Mouse (Mus musculus): ENCODE measurements at regions not wholly inside any gene's neighbourhood (a gene's known extent, or its start where the extent isn't known, plus 50 kb on each side); places are given as distances from the start of the nearest gene placed in this dataset.

DNA sequence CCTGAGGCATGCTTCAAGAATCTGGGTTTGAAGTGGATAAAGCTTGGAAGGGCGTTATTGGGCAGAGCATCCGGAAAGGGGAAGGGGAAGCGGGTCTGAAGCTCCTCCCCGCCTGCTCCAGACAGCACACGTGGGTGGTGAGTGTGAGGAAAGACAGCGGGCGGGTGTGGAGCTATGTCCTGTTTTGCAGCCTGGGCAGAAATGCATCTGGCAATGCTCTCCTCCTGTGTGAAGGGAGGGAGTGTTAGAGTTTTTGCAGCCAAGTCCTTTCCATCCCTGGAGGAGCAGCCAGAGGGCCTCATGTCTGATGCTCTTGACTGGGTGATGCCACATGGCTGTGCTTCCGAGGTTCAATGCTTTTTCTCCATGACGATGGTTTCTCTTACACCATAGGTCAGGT is 73.4 kb upstream of the Fndc3a start:
- DNase-seq (ENCODE audit: low spot score in 2 of 2), result peak in 1 of 2 experiments; percentile 61

DNA sequence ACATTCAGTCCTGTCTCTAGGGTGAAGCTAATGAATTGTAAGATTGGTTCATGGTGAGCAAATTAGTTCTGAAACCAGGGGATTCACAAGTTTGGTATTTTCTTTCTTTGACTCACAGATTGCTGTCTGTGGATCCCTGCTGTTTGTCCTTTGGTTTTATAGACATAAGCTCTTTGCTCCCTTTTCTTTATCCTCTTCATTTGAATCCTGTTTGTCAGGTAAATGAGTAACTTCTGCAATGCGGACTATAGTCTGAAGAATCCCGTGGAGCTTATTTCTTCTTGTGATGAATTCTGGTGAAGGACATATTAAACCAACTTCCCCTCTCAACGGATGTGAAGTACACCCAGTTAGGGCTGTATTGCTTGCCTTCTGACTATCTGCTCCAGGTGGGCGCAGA is 69.6 kb upstream of the Fndc3a start:
- DNase-seq (ENCODE audit: low spot score in 2 of 2), result no peak

DNA sequence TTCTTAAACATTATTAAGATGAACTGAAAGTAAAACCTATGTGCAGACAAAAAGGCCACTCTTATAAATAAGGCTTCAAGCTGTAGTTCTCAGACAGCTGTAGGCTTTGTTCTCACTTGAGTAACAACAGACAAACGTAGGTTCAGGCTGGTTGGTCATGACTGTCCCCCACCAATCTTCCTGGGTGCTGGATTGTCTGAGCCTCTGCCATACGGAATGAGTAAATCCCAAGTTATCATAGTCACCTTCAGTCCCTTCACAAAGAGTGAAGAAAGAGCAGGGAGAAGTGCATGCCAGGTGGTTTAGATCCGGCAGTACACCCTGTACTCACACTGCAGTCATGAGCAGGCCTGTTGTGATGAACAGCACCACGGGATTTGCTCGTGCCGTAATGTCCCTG is 69.0 kb upstream of the Fndc3a start:
- no peak for DNase-seq (ENCODE audit: low spot score in 2 of 2)

DNA sequence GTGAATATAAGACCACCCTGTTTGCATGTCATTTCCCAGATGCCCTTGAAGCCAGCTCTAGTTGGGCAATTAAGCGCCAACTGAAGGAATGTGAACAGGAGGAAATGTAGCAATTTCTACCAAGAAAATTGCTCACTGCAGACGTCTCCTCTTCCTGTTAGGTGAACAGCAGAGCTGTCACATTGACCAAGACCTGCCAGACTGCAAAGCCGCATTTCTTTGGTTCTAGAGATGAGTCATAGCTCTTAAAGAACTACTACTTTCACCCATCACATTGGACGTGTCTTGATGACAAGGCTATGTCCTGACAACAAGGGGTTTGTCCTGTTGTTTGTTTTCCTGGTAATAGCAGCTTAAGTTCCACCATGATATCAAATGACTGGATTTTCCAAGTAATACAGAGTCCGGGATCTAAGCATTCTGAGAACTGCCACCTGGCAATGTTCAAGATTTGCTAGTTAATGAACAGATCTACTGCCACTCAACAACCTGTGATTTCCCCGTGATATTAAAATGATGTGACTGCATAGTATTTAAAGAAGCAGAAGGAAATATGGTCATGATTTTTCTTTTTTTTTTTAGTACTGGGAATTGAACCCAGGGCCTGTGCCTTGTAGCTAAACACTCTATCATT is 68.2 kb upstream of the Fndc3a start:
- DNase-seq (ENCODE audit: low spot score in 2 of 2), result no peak

DNA sequence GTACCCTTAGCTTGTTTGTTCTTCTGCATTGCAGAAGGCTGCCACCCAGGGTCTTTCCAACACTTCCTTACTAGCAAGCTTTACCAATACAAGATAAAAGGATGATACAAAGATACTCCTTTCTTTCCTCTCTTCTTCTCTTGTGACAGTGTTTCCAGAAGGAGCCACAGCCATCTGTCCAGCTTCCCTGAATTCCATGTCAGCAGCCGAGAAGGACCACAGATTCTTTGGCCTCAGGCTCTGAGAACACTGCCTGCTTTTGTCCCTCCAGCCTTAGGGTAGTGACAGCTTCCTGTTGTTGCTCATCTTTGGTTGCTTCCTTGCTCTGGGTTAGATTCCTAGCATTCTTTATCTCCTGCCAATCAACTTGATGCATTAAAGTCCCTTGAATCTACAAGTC is 60.4 kb upstream of the Fndc3a start:
- no peak for DNase-seq (ENCODE audit: low spot score in 2 of 2)

DNA sequence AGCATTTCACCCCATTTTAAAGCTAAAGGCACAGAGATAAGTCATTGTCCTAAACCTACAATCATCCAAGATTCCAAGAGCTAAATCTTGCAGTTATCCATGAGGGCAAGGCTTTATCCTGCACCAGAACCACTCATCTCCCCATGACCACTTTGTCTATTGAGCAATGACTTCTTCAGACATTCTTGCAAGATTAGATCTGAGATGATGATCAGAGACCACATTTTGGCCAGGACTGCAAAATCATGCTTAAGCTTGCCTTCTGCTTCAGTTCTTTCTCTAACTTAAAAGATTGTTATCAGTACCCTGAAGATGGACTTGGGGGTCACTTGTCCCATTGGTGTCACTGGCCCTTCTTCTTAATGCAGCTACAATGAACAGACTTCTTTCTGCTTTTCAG is 50.3 kb upstream of the Fndc3a start:
- no peak for DNase-seq (ENCODE audit: low spot score in 2 of 2)

All from urinary bladder, adult 18-20 months (tissue).